Mouse (Mus musculus) kidney, postnatal 0 days (tissue): ENCODE measurements around the gene Med15. TPM values are rescaled to one million over a fixed set of nuclear protein-coding genes. Genes with fewer than 3 reads are reported as not detected.

Source experiments
- ATAC-seq: fragments of 200-750 bp; cut with Nextera tagmentation; replicated peaks from 2 replicates; pipeline ENCODE4 v1.8.0; 2017; ENCODE audit warnings: low read depth, moderate number of reproducible peaks, moderate TSS enrichment, moderate library complexity; ENCODE audit not compliant: low FRiP score
- DNase-seq: peaks from one replicate; pipeline ENCODE4 v3.0.0-alpha.2; 2016; ENCODE audit warnings: low spot score
- H3K27ac ChIP-seq: fragments of 300-500 bp; sonication (generic); 2 replicates; pipeline ENCODE4 v1.5.1; 2014; ENCODE audit warnings: mild to moderate bottlenecking
- H3K27me3 ChIP-seq: fragments of 300-500 bp; sonication (generic); 2 replicates; pipeline ENCODE4 v1.6.1; 2014; ENCODE audit warnings: low read length, mixed read lengths; ENCODE audit not compliant: insufficient read depth
- H3K36me3 ChIP-seq: fragments of 300-500 bp; sonication (generic); 2 replicates; pipeline ENCODE4 v1.6.1; 2014; ENCODE audit warnings: low read length, mixed read lengths; ENCODE audit not compliant: insufficient read depth
- H3K4me1 ChIP-seq: fragments of 300-500 bp; sonication (generic); replicated peaks from 2 replicates; pipeline ENCODE4 v1.6.1; 2014; ENCODE audit warnings: antibody characterized with exemption, low read length, mixed read lengths; ENCODE audit not compliant: insufficient read depth
- H3K4me2 ChIP-seq: fragments of 300-500 bp; sonication (generic); 2 replicates; pipeline ENCODE4 v1.6.1; 2014; ENCODE audit warnings: mild to moderate bottlenecking, low read length, moderate library complexity, mixed read lengths
- H3K4me3 ChIP-seq: fragments of 300-500 bp; sonication (generic); replicated peaks from 2 replicates; pipeline ENCODE4 v1.5.1; 2014; ENCODE audit warnings: low read depth, low read length
- H3K9ac ChIP-seq: fragments of 300-500 bp; sonication (generic); 2 replicates; pipeline ENCODE4 v1.6.1; 2014; ENCODE audit warnings: low read depth, low read length
- H3K9me3 ChIP-seq: fragments of 300-500 bp; sonication (generic); replicated peaks from 2 replicates; pipeline ENCODE4 v1.6.1; 2016; ENCODE audit warnings: low read length, inconsistent platforms, mixed read lengths
- CTCF ChIP-seq: IDR thresholded peaks from 2 replicates; pipeline ENCODE4 v1.5.1; 2016; ENCODE audit warnings: antibody characterized with exemption, low read depth, mild to moderate bottlenecking, moderate library complexity
- WGBS: fragments of 180-500 bp; shearing (Covaris S2); extraction: QIAGEN DNeasy Blood & Tissue Kit; methylation state at CpG from one replicate; pipeline ENCODE4 v1.1.7; 2014; 5-methylcytosine and 5-hydroxymethylcytosine counted together
- polyA plus RNA-seq: library from polyadenylated mRNA; unstranded; fragments of >200 nt; fragmentation: Nextera tagmentation; extraction: Ambion mirVana; gene quantifications from 2 replicates; pipeline ENCODE4 v1.2.1, GENCODE M21; 2015

Gene Med15
- polyA plus RNA-seq, 1 experiment from 2014 or later: 29.4 TPM

DNA sequence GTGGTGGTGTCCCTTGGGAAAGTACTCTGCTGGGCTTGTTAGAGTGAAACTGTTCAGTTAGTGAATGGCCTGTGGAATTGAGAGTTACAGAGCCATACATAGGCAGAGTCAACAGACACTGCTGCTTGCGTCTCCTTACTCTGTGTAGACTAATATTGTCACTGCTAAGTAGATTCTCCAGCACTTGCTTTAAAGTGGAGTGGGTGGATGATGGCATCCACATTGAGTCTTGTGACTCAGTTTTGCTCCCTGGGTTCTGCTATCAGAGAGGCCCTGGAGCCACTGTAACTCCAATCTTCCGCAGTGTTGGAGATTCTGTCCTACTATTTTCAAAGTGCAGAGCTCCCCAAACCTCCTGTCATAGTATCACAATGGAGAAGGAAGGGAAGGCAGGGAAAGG is 100.1 kb downstream of the Med15 start:
- Histone ChIP-seq H3K4me3 (no peak overlapping the region), H3K4me1 (no peaks in the 10 kb centered on the region), H3K4me2 (no peak overlapping the region), H3K27ac (no peak overlapping the region), H3K9me3 (no peaks in the 10 kb centered on the region), H3K36me3 (peaks cover 43% of the 10 kb centered on the region), H3K9ac (no peak overlapping the region), H3K27me3 (no peaks in the 10 kb centered on the region)
- DNase-seq (no peak), ATAC-seq (no peak)
- 96% methylated on average over 2 of the region's 2 CpGs for WGBS
- TF ChIP-seq CTCF: no peak

GRCm38 (mm10) chr16:17626269-17626555 is 106.5 kb downstream of the Med15 start:
- H3K27ac ChIP-seq: no peak overlapping the region
- ATAC-seq (no peak), DNase-seq (no peak)
- H3K4me3 ChIP-seq: no peak overlapping the region
- peaks cover 48% of the 10 kb centered on the region for H3K36me3 ChIP-seq
- no peaks in the 10 kb centered on the region for H3K9me3 ChIP-seq
- no peak for TF ChIP-seq CTCF
- H3K4me2 ChIP-seq: no peak overlapping the region
- WGBS: 90% methylated on average over 5 of the region's 5 CpGs
- no peaks in the 10 kb centered on the region for H3K27me3 ChIP-seq
- no peak overlapping the region for H3K9ac ChIP-seq
- no peaks in the 10 kb centered on the region for H3K4me1 ChIP-seq

DNA sequence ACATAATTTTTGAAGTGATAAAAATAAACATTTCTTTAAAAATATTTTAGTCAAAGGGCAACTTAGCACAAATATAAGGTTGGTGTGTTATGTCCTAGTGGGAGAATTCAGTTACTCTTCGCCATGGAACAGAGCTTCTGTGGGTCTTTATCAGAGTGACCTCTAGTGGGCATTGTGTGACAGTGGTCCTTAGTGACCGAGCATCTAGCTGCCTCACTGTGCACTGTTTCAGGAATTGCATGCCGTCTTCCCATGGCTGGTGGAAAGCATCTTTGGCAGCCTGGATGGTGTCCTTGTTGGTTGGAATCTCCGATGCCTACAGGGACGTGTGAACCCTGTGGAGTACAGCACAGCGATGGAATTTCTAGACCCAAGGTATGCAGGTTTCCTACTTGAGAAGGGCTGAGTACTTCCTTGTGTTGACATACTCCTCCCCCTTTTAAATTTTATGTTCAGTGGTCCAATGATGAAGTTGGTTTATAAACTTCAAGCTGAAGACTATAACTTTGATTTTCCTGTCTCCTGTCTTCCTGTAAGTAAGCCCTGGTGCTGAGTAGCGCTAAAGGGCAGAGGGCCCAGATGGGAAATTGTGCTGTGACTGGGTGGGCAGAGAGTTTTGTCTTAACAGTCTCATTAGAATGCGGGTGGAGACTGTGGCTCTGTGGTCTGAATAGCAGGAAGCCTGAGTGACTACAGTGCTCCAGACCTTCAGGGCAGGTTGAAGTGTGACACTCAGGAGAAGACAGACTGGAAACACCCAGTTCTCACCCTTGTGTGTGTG is 107.0 kb downstream of the Med15 start:
- DNase-seq (peak; percentile 74), ATAC-seq (no peak)
- Histone ChIP-seq H3K9ac (no peak overlapping the region), H3K27me3 (no peaks in the 10 kb centered on the region), H3K4me1 (no peaks in the 10 kb centered on the region), H3K9me3 (no peaks in the 10 kb centered on the region), H3K36me3 (peaks cover 48% of the 10 kb centered on the region), H3K27ac (no peak overlapping the region), H3K4me2 (no peak overlapping the region), H3K4me3 (no peak overlapping the region)
- peak; percentile 76 for TF ChIP-seq CTCF
- WGBS: 66% methylated on average over 8 of the region's 8 CpGs

- ATAC-seq (no peak), DNase-seq (no peak)
- Histone ChIP-seq H3K9ac (no peak overlapping the region), H3K4me3 (no peak overlapping the region), H3K9me3 (no peaks in the 10 kb centered on the region), H3K27me3 (no peaks in the 10 kb centered on the region), H3K4me2 (no peak overlapping the region), H3K4me1 (peaks cover 9% of the 10 kb centered on the region), H3K27ac (no peak overlapping the region), H3K36me3 (peaks cover 19% of the 10 kb centered on the region)
- no peak for TF ChIP-seq CTCF
- 81% methylated on average over 1 of the region's 1 CpGs for WGBS
Measured at GRCm38 (mm10) chr16:17621936-17622335, 110.8 kb downstream of the Med15 start.

DNA sequence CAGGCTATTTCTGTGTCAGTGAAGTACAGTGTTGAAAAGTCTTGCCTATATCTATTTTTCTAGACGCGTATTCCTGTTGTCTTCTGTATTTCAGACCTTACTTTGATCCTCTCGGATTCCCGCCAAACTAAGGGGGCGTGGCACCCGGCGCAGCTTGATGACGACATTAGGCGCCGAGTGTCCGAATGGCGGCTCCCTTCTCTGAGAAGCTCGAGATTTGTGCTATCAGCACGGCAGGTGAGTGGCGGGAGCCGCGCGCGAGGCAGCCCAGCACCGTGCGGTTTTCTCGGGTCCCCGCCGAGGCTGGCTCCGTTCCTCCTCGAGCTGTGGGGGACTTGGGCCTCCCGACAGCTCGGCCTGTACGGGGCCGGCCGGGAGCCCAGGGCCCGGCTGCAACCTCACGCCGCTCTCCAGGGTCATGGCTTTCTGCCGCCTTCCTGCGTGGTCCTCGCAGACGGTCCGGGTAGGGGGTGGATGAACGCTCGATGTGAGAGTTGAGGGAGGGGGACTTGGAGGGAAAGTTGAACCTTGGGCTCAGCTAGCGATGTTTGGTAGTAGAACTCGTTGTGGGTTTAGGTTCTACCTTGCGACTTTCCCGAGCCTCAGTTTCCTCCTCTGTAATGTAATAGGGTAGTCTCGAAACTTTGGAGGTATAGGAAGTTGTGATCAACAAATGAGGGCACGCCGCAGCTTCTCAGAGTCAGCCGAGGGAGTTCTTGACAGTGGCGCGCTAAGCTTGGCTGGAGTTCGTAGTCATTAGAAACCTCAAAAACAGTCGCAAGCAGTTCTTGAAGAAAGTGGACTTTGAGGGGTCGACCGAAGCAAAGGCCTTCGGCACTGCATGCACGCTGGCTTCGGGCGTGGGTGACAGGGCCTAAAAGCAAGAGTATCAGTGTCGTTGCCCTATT is 113.2 kb downstream of the Med15 start, which contains the start of gene Smpd4:
Gene Smpd4 (plus strand): TSS at position 157 of the 908 bp plus-strand sequence.
- ATAC-seq (peak; percentile 69), DNase-seq (peak; percentile 82)
- Histone ChIP-seq H3K4me3 (peak within 1 kb of the TSS; percentile 92), H3K27ac (no peak within 1 kb of the TSS), H3K9ac (peak within 1 kb of the TSS; percentile 82), H3K4me1 (peaks cover 9% of the 10 kb centered on the region), H3K36me3 (peaks cover 8% of the 10 kb centered on the region; the same call in 1 of the 2 replicates), H3K4me2 (peak within 1 kb of the TSS; percentile 85), H3K9me3 (no peaks in the 10 kb centered on the region), H3K27me3 (no peaks in the 10 kb centered on the region)
- no peak for TF ChIP-seq CTCF
- WGBS: 3% methylated on average over 60 of the region's 60 CpGs

DNA sequence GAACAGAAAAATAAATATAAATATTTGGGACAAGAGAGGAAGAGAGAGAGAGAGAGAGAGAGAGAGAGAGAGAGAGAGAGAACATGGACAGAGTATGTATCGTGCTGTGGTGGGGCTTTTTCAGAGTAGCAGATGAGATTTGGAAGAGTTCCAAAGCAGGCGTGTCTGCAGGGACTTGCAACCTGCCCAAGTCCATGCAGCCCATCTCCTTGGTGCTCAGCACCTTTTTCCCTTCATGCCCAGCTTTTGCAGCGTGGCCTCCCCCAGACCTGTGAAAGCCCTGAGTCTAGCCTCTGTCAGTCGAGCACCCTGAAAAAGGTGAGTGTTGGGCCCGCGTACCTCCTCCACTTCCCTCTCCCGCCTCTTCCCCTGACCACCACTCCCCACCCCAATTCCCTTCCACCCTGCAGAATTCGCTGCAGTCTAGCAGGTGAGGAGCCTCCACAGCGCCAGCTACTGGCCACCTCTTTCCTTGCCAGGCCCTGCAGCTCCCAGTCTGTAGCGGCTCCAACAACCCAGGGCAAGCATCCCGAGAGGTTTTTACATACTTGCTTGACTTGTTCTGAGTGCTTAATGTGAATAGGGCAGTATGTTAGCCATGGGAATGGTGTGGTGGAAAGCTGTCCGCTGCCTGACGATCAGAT is 114.6 kb downstream of the Med15 start:
- no peaks in the 10 kb centered on the region for H3K9me3 ChIP-seq
- 10% methylated on average over 13 of the region's 13 CpGs for WGBS
- ATAC-seq (peak; percentile 70), DNase-seq (peak; percentile 58)
- TF ChIP-seq CTCF: peak; percentile 84
- H3K4me1 ChIP-seq: peaks cover 9% of the 10 kb centered on the region
- H3K4me2 ChIP-seq: peak overlapping the region; percentile 18; the same call in 1 of the 2 replicates
- H3K27me3 ChIP-seq: no peaks in the 10 kb centered on the region
- H3K4me3 ChIP-seq: no peak overlapping the region
- H3K36me3 ChIP-seq: peaks cover 8% of the 10 kb centered on the region; the same call in 1 of the 2 replicates
- H3K9ac ChIP-seq: no peak overlapping the region
- no peak overlapping the region for H3K27ac ChIP-seq
